Mouse (Mus musculus) mature B cell (primary cell): ENCODE results near the gene Inpp5b.

ENCODE experiments used
- in situ Hi-C: fragments of 300-500 bp; cut with MboI; formaldehyde crosslinking; loops from 2 replicates; pipeline ENCODE4 v1.14.3; 2019

The Inpp5b gene

GRCm38 (mm10) chr4:124811347-124811975 lies 69.8 kb downstream of the Inpp5b start:
- in situ Hi-C loops = no loop called here

GRCm38 (mm10) chr4:124815901-124816300 lies 74.3 kb downstream of the Inpp5b start:
- in situ Hi-C loops = no loop called here

GRCm38 (mm10) chr4:124817803-124818202 lies 76.2 kb downstream of the Inpp5b start:
- in situ Hi-C loops = no loop called here

GRCm38 (mm10) chr4:124818832-124819231 lies 77.2 kb downstream of the Inpp5b start:
- in situ Hi-C loops = no loop called here

DNA sequence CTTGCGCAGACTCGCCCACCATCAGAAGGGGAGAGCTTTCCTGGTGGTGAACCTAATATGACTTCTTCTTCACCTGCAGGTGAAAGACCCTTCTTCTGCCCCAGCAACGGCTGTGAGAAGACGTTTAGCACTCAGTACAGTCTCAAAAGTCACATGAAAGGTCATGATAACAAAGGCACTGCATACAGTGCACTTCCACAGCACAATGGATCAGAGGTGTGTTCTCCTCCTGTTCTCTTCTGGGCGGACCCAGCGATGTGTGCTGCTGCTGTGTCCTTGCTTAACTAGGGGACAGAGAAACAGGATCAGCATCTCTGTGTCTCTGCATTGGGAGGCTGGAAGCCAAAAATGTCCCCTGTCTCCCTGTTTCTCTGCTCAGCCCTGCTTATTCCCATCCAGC lies 83.3 kb downstream of the Inpp5b start:
- in situ Hi-C loops = no loop called here

- in situ Hi-C loops = no loop called here
These were observed 83.8 kb downstream of the Inpp5b start for GRCm38 (mm10) chr4:124825371-124825965.

GRCm38 (mm10) chr4:124829671-124830070 lies 88.0 kb downstream of the Inpp5b start:
- in situ Hi-C loops = no loop called here

DNA sequence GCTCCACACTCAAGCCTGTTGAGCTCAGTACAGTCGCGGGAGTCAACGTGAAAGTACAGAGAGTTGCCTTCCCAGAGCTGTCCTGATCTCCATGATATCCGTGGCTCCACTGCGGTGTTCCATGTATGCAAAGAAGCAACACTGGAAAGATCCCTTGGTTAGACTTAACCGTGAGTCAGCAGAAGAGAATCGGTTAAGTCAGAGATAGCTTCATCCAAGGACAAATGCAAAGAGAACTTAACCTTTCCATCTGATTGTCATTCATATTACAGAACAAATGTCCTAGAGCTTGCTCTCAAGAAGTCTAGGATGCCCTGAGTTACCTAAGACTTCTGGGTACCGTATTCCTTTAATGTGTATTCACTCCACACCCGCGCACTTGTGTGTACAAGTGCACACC lies 91.1 kb downstream of the Inpp5b start:
- in situ Hi-C loops = no loop called here

DNA sequence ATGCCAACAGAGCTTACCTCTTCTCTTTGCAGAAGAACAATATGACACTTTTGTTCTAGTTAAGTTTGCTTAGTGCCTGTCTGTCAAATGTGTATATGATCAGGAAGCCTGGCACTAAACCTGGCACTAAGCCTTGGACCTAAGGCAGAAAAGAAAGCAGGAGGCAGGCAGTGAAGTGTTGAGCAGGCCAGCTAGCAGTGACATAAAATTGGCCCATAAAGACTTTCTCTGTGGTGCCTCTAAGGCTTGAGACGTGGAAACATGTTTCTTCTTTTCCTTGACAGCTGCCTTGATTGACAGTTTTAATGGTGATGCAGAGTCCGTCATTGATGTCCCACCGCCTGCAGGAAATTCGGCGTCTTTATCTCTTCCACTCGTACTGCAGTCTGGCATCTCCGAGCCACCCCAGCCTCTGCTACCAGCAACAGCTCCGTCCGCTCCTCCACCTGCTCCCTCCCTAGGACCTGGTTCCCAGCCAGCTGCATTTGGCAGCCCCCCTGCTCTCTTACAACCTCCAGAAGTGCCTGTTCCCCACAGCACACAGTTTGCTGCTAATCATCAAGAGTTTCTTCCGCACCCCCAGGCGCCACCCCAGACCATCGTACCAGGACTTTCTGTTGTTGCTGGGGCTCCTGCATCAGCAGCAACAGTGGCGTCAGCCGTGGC lies 96.5 kb downstream of the Inpp5b start:
- in situ Hi-C loops = no loop called here

DNA sequence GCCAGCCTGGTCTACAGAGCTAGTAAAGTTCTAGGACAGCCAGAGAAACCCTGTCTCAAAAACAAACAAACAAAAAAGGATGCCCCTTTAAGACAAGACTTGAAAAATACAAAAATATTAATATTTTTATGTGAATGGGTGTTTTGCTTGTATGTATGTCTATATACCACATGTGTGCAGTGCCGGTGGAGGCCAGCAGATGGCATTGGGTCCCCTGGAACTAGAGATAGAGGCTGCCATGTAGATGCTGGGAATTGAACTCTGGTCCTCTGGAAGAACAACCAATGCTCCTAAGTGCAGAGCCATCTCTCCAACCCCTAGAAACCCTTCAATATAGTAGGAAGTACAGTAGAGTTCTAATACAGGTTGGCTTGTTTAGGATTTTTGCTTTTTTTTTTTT lies 99.3 kb downstream of the Inpp5b start:
- in situ Hi-C loops = no loop called here

GRCm38 (mm10) chr4:124843493-124843892 lies 101.8 kb downstream of the Inpp5b start:
- in situ Hi-C loops = no loop called here

DNA sequence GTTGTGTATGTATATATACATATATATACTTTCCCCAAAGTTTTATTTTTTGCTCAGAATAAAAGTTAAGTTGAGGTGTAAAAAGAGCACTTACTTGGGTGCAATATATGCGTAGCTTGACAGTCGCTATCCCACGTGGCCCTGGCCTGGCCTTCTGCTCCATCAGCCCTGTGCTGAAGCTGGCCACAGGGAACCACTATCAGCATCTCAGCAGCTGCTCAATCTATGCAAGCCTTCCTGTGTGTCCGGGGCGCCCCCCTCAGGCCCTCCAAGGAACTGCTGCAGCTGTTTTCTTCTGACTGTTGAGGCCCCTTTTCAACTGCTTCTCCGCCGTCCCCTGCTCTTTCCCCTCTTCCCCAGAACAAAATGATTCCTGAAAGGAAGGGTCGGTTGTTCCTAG lies 105.9 kb downstream of the Inpp5b start:
- in situ Hi-C loops = no loop called here

DNA sequence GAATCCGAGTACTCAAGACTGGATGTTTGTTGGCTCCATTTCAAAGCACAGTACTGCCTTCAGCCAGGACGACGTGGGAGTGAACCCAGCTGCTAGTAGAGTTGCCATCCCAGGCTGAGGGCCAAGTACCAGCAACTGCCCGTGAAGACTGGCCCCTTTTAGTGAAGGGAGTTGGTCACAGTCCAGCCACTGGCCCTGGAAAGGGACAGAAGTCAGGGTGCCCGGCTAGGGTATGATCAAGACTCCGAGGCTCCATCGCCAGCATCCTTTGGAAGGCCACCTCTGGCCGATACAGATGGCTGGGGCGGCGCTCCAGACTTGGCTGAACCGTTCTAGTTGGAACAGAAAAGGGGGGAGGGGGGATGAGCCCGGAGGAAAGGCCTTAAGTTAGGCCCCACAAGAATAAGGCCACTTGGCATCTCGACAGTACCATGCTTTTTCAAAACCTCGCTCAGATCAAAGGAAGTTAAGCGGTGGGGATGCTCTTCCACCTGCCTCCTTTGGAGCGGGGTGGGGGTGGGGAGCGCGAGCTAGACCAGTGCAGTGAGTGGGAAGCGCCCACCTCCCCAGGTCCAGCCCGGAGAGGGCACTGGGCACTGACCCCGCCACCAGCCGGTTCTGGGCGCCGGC lies 108.1 kb downstream of the Inpp5b start:
- in situ Hi-C loops = no loop called here

- in situ Hi-C loops = no loop called here
These were observed 108.7 kb downstream of the Inpp5b start, which contains the start of gene Yrdc for GRCm38 (mm10) chr4:124850261-124850913. Gene Yrdc (plus strand): TSS chr4:124850679.
